Mouse (Mus musculus): ENCODE measurements around the gene Eno3.
A peak's percentile ranks its signal among the peaks of the same experiment; 100 is the strongest.

- TF ChIP-seq POLR2A (IDR thresholded peaks at IDR 0.05; ENCODE audit: insufficient read length, low read depth) (no peak), USF1 (IDR thresholded peaks at IDR 0.05; ENCODE audit: low read depth) (no peak), MYOD1 (IDR thresholded peaks at IDR 0.05; ENCODE audit: control insufficient read depth in 1 of 3, insufficient read length in 2 of 3, low read depth in 2 of 3) (no peak), E2F4 (IDR thresholded peaks at IDR 0.05; ENCODE audit: insufficient read depth) (no peak), TCF12 (IDR thresholded peaks at IDR 0.05; ENCODE audit: insufficient read depth, poor library complexity, severe bottlenecking) (no peak), MAX (IDR thresholded peaks at IDR 0.05; ENCODE audit: low read depth) (no peak), CEBPB (IDR thresholded peaks at IDR 0.05; ENCODE audit: insufficient read depth, poor library complexity, severe bottlenecking) (0 out of 2 replicates have a peak, but pooled peaks have one; percentile 36)
Measured at GRCm38 (mm10) chr11:70639976-70640375, 17.0 kb upstream of the Eno3 start.

All from myocyte (in vitro differentiated cells).